Mouse (Mus musculus): ENCODE measurements around the gene Gpr165.

GRCm38 (mm10) chrX:96712907-96713774, at the start of gene Gpr165:
- no peak for TF ChIP-seq CTCF (conservative IDR thresholded peaks at IDR 0.05; ENCODE audit: low read length)
- TF ChIP-seq POU5F1 (IDR thresholded peaks at IDR 0.05; ENCODE audit: borderline replicate concordance, low read length), result no peak

Data from E14TG2a.4 (cell line).